Mouse (Mus musculus) lung, postnatal 0 days (tissue): ENCODE data around the gene Cnep1r1. TPM values are rescaled to one million over a fixed set of nuclear protein-coding genes. Genes with fewer than 3 reads are reported as not detected.

Experiments used
- ATAC-seq: fragments of 200-750 bp; cut with Nextera tagmentation; 2 replicates; pipeline ENCODE4 v1.8.0; 2017; ENCODE audit warnings: moderate library complexity
- DNase-seq: peaks from one replicate; pipeline ENCODE4 v3.0.0-alpha.2; 2016; ENCODE audit warnings: low spot score
- H3K27ac ChIP-seq: fragments of 300-500 bp; sonication (generic); 2 replicates; pipeline ENCODE4 v1.5.1; 2014; ENCODE audit warnings: antibody characterized with exemption, mild to moderate bottlenecking, low read length, mixed read lengths
- H3K27me3 ChIP-seq: fragments of 300-500 bp; sonication (generic); replicated peaks from 2 replicates; pipeline ENCODE4 v1.6.1; 2014; ENCODE audit warnings: low read length, mixed read lengths; ENCODE audit not compliant: insufficient read depth
- H3K36me3 ChIP-seq: fragments of 300-500 bp; sonication (generic); 2 replicates; pipeline ENCODE4 v1.6.1; 2014; ENCODE audit warnings: low read length, mixed read lengths; ENCODE audit not compliant: insufficient read depth
- H3K4me1 ChIP-seq: fragments of 300-500 bp; sonication (generic); 2 replicates; pipeline ENCODE4 v1.6.1; 2014; ENCODE audit warnings: antibody characterized with exemption, low read depth, low read length, mixed read lengths; ENCODE audit not compliant: insufficient read depth
- H3K4me2 ChIP-seq: fragments of 300-500 bp; sonication (generic); replicated peaks from 2 replicates; pipeline ENCODE4 v1.6.1; 2014; ENCODE audit warnings: low read depth, mild to moderate bottlenecking, low read length, moderate library complexity, mixed read lengths
- H3K4me3 ChIP-seq: fragments of 300-500 bp; sonication (generic); 2 replicates; pipeline ENCODE4 v1.5.1; 2014; ENCODE audit warnings: low read depth, low read length
- H3K9ac ChIP-seq: fragments of 300-500 bp; sonication (generic); replicated peaks from 2 replicates; pipeline ENCODE4 v1.6.1; 2014; ENCODE audit warnings: low read depth, mild to moderate bottlenecking
- H3K9me3 ChIP-seq: fragments of 300-500 bp; sonication (generic); 2 replicates; pipeline ENCODE4 v1.6.1; 2016; ENCODE audit warnings: low read length, mixed read lengths
- CTCF ChIP-seq: IDR thresholded peaks from 2 replicates; pipeline ENCODE4 v1.5.1; 2016; ENCODE audit warnings: antibody characterized with exemption, mild to moderate bottlenecking
- EP300 ChIP-seq: IDR thresholded peaks from 2 replicates; pipeline ENCODE4 v1.6.1; 2016; ENCODE audit warnings: antibody characterized with exemption, mild to moderate bottlenecking, control low read depth
- WGBS: fragments of 180-500 bp; shearing (Covaris S2); extraction: QIAGEN DNeasy Blood & Tissue Kit; methylation state at CpG from one replicate; pipeline ENCODE4 v1.1.7; 2014; 5-methylcytosine and 5-hydroxymethylcytosine counted together
- polyA plus RNA-seq: library from polyadenylated mRNA; unstranded; fragments of >200 nt; fragmentation: Nextera tagmentation; extraction: Ambion mirVana; gene quantifications from 2 replicates; pipeline ENCODE4 v1.2.1, GENCODE M21; 2015

Cnep1r1 gene
- polyA plus RNA-seq, 1 experiment from 2014 or later, result 46.4 TPM

DNA sequence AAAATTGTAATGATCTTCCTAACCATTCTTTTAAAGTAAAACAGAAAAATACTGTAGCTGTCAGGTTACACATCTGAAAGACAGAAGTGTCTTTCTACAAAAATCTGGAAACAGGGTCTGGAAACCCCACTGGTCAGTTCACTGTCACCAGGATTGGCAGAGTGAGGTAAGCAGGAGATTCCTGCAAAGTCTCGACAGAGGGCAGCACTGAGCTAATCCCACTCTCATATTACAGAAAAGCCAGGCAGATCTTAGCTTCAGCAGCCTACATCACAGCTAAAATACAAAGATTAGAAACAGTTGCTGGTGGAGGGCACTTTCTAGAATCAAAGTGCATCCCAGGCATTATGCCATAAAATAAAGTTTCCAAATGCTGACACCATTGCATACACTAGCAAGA lies 19.0 kb upstream of the Cnep1r1 start:
- Histone ChIP-seq H3K4me3 (no peak overlapping the region), H3K27ac (no peak overlapping the region), H3K9me3 (no peaks in the 10 kb centered on the region), H3K4me1 (no peaks in the 10 kb centered on the region), H3K9ac (no peak overlapping the region), H3K27me3 (no peaks in the 10 kb centered on the region), H3K36me3 (no peaks in the 10 kb centered on the region), H3K4me2 (no peak overlapping the region)
- WGBS, result 0% methylated on average over 1 of the region's 1 CpGs
- ATAC-seq (peak; percentile 37; the same call in 1 of the 2 replicates), DNase-seq (peak; percentile 78)
- TF ChIP-seq CTCF, result peak; percentile 81
- TF ChIP-seq EP300, result no peak

DNA sequence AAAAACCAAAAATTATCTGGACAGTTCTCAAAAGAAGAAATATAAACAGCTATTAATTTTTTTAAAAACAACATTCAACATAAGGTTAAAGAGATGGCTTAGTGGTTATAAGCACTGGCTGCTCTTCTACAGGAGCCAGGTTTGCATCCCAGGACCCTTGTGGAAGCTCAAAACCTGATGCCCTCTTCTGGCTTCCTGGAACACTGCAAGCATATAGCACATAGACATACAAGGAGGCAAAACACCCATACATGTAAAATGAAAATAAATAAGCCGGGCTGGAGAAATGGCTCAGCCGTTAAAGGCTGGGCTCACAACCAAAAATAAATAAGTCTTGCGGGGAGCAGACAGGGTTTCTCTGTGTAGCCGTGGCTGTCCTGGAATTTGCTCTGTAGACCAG lies 9.3 kb upstream of the Cnep1r1 start:
- ATAC-seq (no peak), DNase-seq (no peak)
- Histone ChIP-seq H3K4me1 (no peaks in the 10 kb centered on the region), H3K36me3 (no peaks in the 10 kb centered on the region), H3K9ac (no peak overlapping the region), H3K27me3 (no peaks in the 10 kb centered on the region), H3K4me3 (no peak overlapping the region), H3K9me3 (no peaks in the 10 kb centered on the region), H3K27ac (no peak overlapping the region), H3K4me2 (no peak overlapping the region)
- peak; percentile 23 for TF ChIP-seq CTCF
- no peak for TF ChIP-seq EP300
- 84% methylated on average over 4 of the region's 4 CpGs for WGBS

DNA sequence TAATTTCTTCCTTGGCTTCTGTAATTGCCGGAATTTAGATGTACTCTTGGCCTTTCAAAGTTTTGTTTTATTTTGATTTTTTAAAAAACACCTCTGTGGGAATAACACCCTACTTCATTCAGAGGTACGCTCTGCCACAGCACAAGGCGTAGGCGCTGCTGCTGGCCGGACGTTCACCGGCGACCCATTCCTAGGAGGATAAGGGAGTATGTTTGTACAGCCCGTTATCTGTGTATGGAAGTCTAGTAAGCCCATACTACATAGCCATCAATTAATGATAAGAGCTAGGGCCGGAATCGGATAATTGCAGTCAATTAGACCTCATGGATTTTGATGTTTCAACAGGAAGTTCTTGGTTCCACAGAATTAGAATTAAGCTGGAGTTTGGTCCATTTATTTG lies 507 bp downstream of the Cnep1r1 start:
- under 1% methylated on average over 11 of the region's 11 CpGs for WGBS
- no peak for DNase-seq

DNA sequence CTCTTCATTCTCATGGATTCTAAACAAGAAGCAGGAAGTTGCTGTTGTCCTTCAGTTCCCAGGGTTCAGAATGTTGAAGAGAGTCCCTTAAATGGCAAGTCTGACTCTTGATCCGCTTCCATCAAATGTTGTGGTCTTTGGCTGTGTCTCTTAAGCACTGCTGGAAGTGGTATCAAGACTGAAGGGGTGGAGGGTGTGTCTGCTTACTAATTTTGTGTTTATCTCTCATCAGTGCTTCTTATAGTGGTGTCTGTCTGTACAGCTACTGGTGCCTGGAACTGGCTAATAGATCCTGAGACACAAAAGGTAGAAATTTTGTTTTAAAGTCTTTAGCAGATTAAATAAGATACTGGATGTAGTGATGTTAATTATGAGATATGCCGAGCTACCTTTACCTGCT lies 6.3 kb downstream of the Cnep1r1 start:
- H3K4me3 ChIP-seq, result no peak overlapping the region
- H3K36me3 ChIP-seq, result peaks cover 6% of the 10 kb centered on the region; the same call in 1 of the 2 replicates
- no peaks in the 10 kb centered on the region for H3K9me3 ChIP-seq
- TF ChIP-seq CTCF (no peak), EP300 (no peak)
- WGBS, result 92% methylated on average over 2 of the region's 2 CpGs
- H3K4me1 ChIP-seq, result no peaks in the 10 kb centered on the region
- no peak overlapping the region for H3K9ac ChIP-seq
- ATAC-seq (no peak), DNase-seq (no peak)
- no peaks in the 10 kb centered on the region for H3K27me3 ChIP-seq
- no peak overlapping the region for H3K27ac ChIP-seq
- no peak overlapping the region for H3K4me2 ChIP-seq

More for the DNA sequence above, 507 bp downstream of the Cnep1r1 start:
- peak overlapping the region; percentile 91 for H3K4me3 ChIP-seq
- TF ChIP-seq EP300, result no peak
- no peak for TF ChIP-seq CTCF
- H3K4me2 ChIP-seq, result peak overlapping the region; percentile 68
- H3K36me3 ChIP-seq, result no peaks in the 10 kb centered on the region
- H3K27me3 ChIP-seq, result no peaks in the 10 kb centered on the region
- H3K9ac ChIP-seq, result peak overlapping the region; percentile 87
- peak overlapping the region; percentile 86 for H3K27ac ChIP-seq
- ATAC-seq, result peak; percentile 34
- H3K9me3 ChIP-seq, result no peaks in the 10 kb centered on the region
- no peaks in the 10 kb centered on the region; the same call in 1 of the 2 replicates for H3K4me1 ChIP-seq

DNA sequence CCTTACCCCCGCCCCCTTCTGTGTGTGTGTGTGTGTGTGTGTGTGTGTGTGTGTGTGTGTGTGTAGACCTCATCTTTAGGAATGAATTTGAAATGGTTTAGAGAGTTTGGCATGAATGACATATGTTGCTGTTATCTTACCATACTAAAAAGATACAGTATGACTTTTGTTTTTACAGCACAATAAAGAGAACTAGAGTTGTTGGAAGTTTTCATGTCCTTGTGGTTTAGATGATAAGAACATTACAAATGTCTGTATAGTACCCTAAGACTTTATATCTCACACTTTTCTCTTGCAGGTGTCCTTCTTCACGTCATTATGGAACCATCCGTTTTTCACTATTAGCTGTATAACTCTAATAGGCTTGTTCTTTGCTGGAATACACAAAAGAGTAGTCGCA lies 10.8 kb downstream of the Cnep1r1 start:
- no peak for ATAC-seq
- H3K27me3 ChIP-seq, result no peaks in the 10 kb centered on the region
- H3K9ac ChIP-seq, result no peak overlapping the region
- no peaks in the 10 kb centered on the region for H3K9me3 ChIP-seq
- no peaks in the 10 kb centered on the region for H3K4me1 ChIP-seq
- H3K27ac ChIP-seq, result no peak overlapping the region
- TF ChIP-seq EP300, result no peak
- no peak for TF ChIP-seq CTCF
- no peak for DNase-seq
- peaks cover 14% of the 10 kb centered on the region; the same call in 1 of the 2 replicates for H3K36me3 ChIP-seq
- 98% methylated on average over 3 of the region's 4 CpGs for WGBS
- H3K4me2 ChIP-seq, result no peak overlapping the region
- H3K4me3 ChIP-seq, result no peak overlapping the region

DNA sequence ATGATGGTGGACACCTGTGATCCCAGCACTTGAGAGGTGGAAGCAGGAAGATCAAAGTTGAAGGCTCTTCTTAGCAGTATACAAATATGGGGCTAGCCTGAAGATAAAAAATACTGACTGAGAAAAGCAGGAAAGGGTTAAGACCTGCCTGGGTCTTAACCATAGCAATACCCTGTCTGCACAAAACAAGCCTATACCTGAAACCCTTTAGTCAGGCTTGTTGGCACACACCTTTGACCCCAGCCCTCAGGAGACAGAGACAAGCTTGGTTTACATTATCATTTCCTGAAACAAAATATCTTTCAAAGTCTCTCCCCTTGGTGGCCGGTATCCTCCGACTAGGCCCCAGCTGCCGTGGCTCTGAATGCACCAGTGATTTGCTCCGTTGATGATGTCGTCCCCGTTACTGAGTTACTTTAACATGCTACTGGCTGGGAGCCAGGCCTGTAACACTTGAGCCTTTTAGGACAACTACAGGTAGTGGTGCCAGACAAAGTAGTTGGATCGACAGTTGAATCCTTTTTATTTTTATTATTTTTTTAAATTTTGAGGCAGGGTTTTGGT lies 12.3 kb downstream of the Cnep1r1 start:
- Histone ChIP-seq H3K4me3 (no peak overlapping the region), H3K4me2 (no peak overlapping the region), H3K9me3 (no peaks in the 10 kb centered on the region), H3K36me3 (peaks cover 14% of the 10 kb centered on the region; the same call in 1 of the 2 replicates), H3K9ac (no peak overlapping the region), H3K4me1 (no peaks in the 10 kb centered on the region), H3K27ac (no peak overlapping the region), H3K27me3 (no peaks in the 10 kb centered on the region)
- DNase-seq (no peak), ATAC-seq (no peak)
- no peak for TF ChIP-seq CTCF
- TF ChIP-seq EP300, result no peak
- 35% methylated on average over 7 of the region's 7 CpGs for WGBS
